Mouse (Mus musculus): ENCODE measurements around the gene Fbxl16. TPM values are rescaled to one million over a fixed set of nuclear protein-coding genes. Genes with fewer than 3 reads are reported as not detected.

Fbxl16 gene
- polyA plus RNA-seq, 1 experiment from 2014 or later: 37.2 TPM

DNA sequence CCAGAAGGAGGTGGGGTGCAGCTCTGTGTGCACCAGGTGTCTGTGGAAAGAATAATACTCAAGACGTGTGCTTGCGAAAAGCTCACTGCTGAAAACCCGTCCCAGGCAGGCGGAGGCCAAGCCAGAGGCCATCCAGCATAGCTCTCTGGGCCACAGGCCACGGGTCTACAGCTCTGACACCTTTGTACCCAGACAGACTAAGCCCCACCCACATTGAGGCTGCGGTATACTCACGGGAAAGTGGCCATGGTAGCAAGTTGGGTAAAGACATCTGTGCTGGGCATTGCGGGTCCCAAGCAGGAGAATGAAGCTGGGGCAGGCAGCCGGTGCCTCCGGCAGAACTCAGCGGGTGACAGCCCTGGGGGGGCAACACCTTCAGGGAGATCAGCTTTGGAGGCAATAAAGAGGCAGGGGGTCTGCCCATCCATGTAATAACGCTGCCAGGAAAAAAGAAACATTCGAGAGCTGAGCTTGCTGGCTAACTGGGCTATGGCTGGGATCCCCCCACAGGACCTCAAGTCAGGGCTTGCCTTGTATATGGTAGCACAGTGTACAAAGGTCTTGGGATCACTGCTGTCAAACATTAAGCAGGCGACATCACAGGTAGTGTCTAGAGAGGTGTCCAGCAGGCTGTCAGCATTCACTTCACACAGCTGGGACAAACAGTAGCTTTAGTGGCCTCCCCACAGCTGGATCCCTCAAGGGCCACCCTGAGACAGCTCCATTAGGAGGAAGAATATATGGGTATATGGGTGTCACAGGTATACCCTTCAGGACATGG is 30.8 kb downstream of the Fbxl16 start:
- Histone ChIP-seq H3K9me3 (ENCODE audit: control insufficient read depth, low read length) (no peaks in the 10 kb centered on the region), H3K4me1 (ENCODE audit: control insufficient read depth, insufficient read depth, low read length) (peaks cover 45% of the 10 kb centered on the region), H3K4me3 (replicated peaks; ENCODE audit: low read depth, low read length) (no peak overlapping the region), H3K27ac (replicated peaks; ENCODE audit: low read depth, low read length) (no peak overlapping the region), H3K27me3 (ENCODE audit: control insufficient read depth, insufficient read depth, low read length) (no peaks in the 10 kb centered on the region), H3K4me2 (ENCODE audit: low read length) (no peak overlapping the region), H3K36me3 (ENCODE audit: control insufficient read depth, insufficient read depth, low read length) (peaks cover 51% of the 10 kb centered on the region), H3K9ac (replicated peaks; ENCODE audit: low read length) (no peak overlapping the region)
- no peak for ATAC-seq (ENCODE audit: low FRiP score, low TSS enrichment)
- WGBS: 85% methylated on average over 14 of the region's 14 CpGs
- DNase-seq: no peak

- H3K36me3 ChIP-seq (ENCODE audit: control insufficient read depth, insufficient read depth, low read length): peaks cover 47% of the 10 kb centered on the region
- no peak for DNase-seq
- WGBS: 97% methylated on average over 6 of the region's 6 CpGs
These were observed 31.6 kb downstream of the Fbxl16 start for GRCm38 (mm10) chr17:25840519-25840918.

GRCm38 (mm10) chr17:25841117-25841880 is 32.4 kb downstream of the Fbxl16 start, which contains the start of gene Gm20683:
Gene Gm20683 (minus strand): TSS chr17:25841763.
- peaks cover 50% of the 10 kb centered on the region for H3K36me3 ChIP-seq (ENCODE audit: control insufficient read depth, insufficient read depth, low read length)

More at GRCm38 (mm10) chr17:25840519-25840918, 31.6 kb downstream of the Fbxl16 start:
- ATAC-seq (ENCODE audit: low FRiP score, low TSS enrichment): no peak
- H3K9ac ChIP-seq (replicated peaks; ENCODE audit: low read length): no peak overlapping the region
- no peak overlapping the region for H3K27ac ChIP-seq (replicated peaks; ENCODE audit: low read depth, low read length)
- H3K4me3 ChIP-seq (replicated peaks; ENCODE audit: low read depth, low read length): no peak overlapping the region
- H3K4me1 ChIP-seq (ENCODE audit: control insufficient read depth, insufficient read depth, low read length): peaks cover 40% of the 10 kb centered on the region
- H3K4me2 ChIP-seq (ENCODE audit: low read length): no peak overlapping the region
- H3K9me3 ChIP-seq (ENCODE audit: control insufficient read depth, low read length): no peaks in the 10 kb centered on the region
- H3K27me3 ChIP-seq (ENCODE audit: control insufficient read depth, insufficient read depth, low read length): no peaks in the 10 kb centered on the region

GRCm38 (mm10) chr17:25842509-25842908 is 33.6 kb downstream of the Fbxl16 start:
- Histone ChIP-seq H3K27me3 (ENCODE audit: control insufficient read depth, insufficient read depth, low read length) (no peaks in the 10 kb centered on the region), H3K9ac (replicated peaks; ENCODE audit: low read length) (no peak overlapping the region), H3K4me1 (ENCODE audit: control insufficient read depth, insufficient read depth, low read length) (peaks cover 20% of the 10 kb centered on the region), H3K4me2 (ENCODE audit: low read length) (no peak overlapping the region), H3K36me3 (ENCODE audit: control insufficient read depth, insufficient read depth, low read length) (peaks cover 55% of the 10 kb centered on the region), H3K9me3 (ENCODE audit: control insufficient read depth, low read length) (no peaks in the 10 kb centered on the region), H3K27ac (replicated peaks; ENCODE audit: low read depth, low read length) (no peak overlapping the region), H3K4me3 (replicated peaks; ENCODE audit: low read depth, low read length) (no peak overlapping the region)
- WGBS: 87% methylated on average over 3 of the region's 3 CpGs
- DNase-seq: no peak
- no peak for ATAC-seq (ENCODE audit: low FRiP score, low TSS enrichment)

More at GRCm38 (mm10) chr17:25841117-25841880, 32.4 kb downstream of the Fbxl16 start, which contains the start of gene Gm20683:
- no peaks in the 10 kb centered on the region for H3K9me3 ChIP-seq (ENCODE audit: control insufficient read depth, low read length)
- 95% methylated on average over 22 of the region's 22 CpGs for WGBS
- no peak for DNase-seq
- H3K9ac ChIP-seq (replicated peaks; ENCODE audit: low read length): no peak within 1 kb of the TSS
- peaks cover 32% of the 10 kb centered on the region for H3K4me1 ChIP-seq (ENCODE audit: control insufficient read depth, insufficient read depth, low read length)
- no peak within 1 kb of the TSS for H3K27ac ChIP-seq (replicated peaks; ENCODE audit: low read depth, low read length)
- no peaks in the 10 kb centered on the region for H3K27me3 ChIP-seq (ENCODE audit: control insufficient read depth, insufficient read depth, low read length)
- H3K4me3 ChIP-seq (replicated peaks; ENCODE audit: low read depth, low read length): no peak within 1 kb of the TSS
- no peak within 1 kb of the TSS for H3K4me2 ChIP-seq (ENCODE audit: low read length)
- ATAC-seq (ENCODE audit: low FRiP score, low TSS enrichment): no peak

DNA sequence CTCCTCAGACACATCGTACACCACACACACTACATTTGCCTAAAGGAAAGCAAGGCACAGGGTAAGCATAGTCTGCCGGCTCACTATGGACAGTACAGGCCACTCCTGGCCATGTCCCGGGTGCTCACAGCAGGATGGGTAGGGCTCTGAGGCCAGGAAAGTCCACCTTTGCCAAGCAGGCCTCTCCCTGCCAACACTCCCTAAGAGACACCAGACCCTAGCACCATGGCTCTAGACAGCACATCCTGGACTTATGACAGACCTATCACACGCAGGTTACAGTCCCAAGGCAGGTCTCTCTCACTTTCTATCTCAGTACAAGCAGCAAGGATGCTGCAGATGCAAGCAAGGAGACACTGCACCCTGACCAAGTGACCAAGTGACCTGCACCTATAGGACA is 34.2 kb downstream of the Fbxl16 start:
- H3K9me3 ChIP-seq (ENCODE audit: control insufficient read depth, low read length): no peaks in the 10 kb centered on the region
- H3K4me1 ChIP-seq (ENCODE audit: control insufficient read depth, insufficient read depth, low read length): peaks cover 13% of the 10 kb centered on the region
- H3K9ac ChIP-seq (replicated peaks; ENCODE audit: low read length): peak overlapping the region; percentile 71; the same call in 1 of the 2 replicates
- peak overlapping the region; percentile 78 for H3K4me3 ChIP-seq (replicated peaks; ENCODE audit: low read depth, low read length)
- no peak for DNase-seq
- 93% methylated on average over 4 of the region's 4 CpGs for WGBS
- no peak overlapping the region for H3K27ac ChIP-seq (replicated peaks; ENCODE audit: low read depth, low read length)
- no peak for ATAC-seq (ENCODE audit: low FRiP score, low TSS enrichment)
- H3K36me3 ChIP-seq (ENCODE audit: control insufficient read depth, insufficient read depth, low read length): peaks cover 57% of the 10 kb centered on the region
- H3K27me3 ChIP-seq (ENCODE audit: control insufficient read depth, insufficient read depth, low read length): no peaks in the 10 kb centered on the region
- H3K4me2 ChIP-seq (ENCODE audit: low read length): peak overlapping the region; percentile 70

DNA sequence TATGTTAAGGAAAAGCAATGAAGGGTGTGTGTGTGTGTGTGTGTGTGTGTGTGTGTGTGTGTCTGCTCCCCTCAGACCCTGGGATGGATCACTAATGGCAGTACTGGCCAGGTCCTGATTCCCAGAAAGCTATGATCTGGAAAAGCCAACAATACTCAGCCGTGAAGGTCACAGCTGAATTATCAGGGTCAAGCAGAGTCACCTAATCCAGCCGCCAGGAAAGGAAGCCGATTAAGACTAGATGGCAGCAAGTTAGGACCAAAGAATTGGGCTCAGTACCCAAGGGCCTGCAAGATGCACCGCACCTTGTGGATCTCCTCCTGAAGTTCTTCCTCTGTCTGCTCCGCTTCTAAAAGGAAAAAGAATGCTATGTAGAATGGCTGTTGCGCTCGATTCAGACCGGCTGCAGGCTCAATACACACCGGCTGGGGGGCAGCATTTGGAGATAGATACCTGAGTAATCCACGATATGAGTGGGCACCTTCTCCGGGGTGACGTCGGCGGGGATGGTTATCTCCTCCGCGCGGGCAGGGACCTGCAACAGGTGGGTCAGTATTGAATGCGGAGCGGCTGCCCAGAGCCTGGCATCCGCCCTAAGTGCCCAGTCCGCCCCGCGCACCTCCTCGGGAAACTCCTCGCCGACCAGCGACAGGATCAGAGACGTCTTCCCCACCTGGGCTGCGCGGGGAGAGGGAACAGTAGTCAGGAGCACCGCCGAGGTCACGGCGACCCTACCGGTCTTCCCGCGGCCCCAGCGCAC is 34.9 kb downstream of the Fbxl16 start:
- peak overlapping the region; percentile 70 for H3K4me2 ChIP-seq (ENCODE audit: low read length)
- peak overlapping the region; percentile 62 for H3K27ac ChIP-seq (replicated peaks; ENCODE audit: low read depth, low read length)
- peak; percentile 43 for DNase-seq
- no peak; the same call in 1 of the 2 replicates for ATAC-seq (ENCODE audit: low FRiP score, low TSS enrichment)
- H3K4me3 ChIP-seq (replicated peaks; ENCODE audit: low read depth, low read length): peak overlapping the region; percentile 78
- peaks cover 55% of the 10 kb centered on the region for H3K36me3 ChIP-seq (ENCODE audit: control insufficient read depth, insufficient read depth, low read length)
- peak overlapping the region; percentile 71 for H3K9ac ChIP-seq (replicated peaks; ENCODE audit: low read length)
- WGBS: 3% methylated on average over 35 of the region's 38 CpGs
- no peaks in the 10 kb centered on the region for H3K27me3 ChIP-seq (ENCODE audit: control insufficient read depth, insufficient read depth, low read length)
- peaks cover 12% of the 10 kb centered on the region for H3K4me1 ChIP-seq (ENCODE audit: control insufficient read depth, insufficient read depth, low read length)
- no peaks in the 10 kb centered on the region for H3K9me3 ChIP-seq (ENCODE audit: control insufficient read depth, low read length)

DNA sequence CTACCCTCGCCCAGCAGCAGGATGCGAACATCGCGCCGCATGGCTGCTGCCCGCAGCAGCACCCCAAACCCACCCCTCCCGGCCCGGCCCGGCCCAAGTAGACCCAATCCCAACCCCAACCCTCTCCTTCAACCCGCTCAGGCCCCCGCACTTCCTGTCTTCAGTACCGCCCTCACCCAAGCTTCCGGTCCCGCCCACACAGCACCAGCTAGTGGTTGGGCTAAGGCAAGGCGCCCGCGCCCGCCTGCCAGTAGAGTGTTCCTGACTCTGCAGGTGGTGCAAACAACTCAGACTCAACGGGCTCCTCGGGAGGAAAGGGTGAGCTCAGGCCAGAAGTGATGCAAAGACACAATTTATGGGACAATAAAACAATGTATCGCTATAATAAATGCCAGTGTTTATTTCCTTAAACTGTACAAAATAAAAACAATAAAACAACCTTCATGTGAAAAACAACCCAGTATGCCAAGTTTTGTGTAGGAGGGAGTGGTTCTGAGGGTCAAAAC is 35.6 kb downstream of the Fbxl16 start, which contains the start of gene Rhot2:
TSS of gene Rhot2 (minus strand) at position 456 of the 506 bp plus-strand sequence.
- Histone ChIP-seq H3K4me1 (ENCODE audit: control insufficient read depth, insufficient read depth, low read length) (peaks cover 12% of the 10 kb centered on the region), H3K9me3 (ENCODE audit: control insufficient read depth, low read length) (no peaks in the 10 kb centered on the region), H3K4me3 (replicated peaks; ENCODE audit: low read depth, low read length) (peak within 1 kb of the TSS; percentile 78), H3K4me2 (ENCODE audit: low read length) (peak within 1 kb of the TSS; percentile 70), H3K9ac (replicated peaks; ENCODE audit: low read length) (peak within 1 kb of the TSS; percentile 71), H3K27me3 (ENCODE audit: control insufficient read depth, insufficient read depth, low read length) (no peaks in the 10 kb centered on the region), H3K36me3 (ENCODE audit: control insufficient read depth, insufficient read depth, low read length) (peaks cover 53% of the 10 kb centered on the region), H3K27ac (replicated peaks; ENCODE audit: low read depth, low read length) (peak within 1 kb of the TSS; percentile 62)
- DNase-seq (peak; percentile 96), ATAC-seq (ENCODE audit: low FRiP score, low TSS enrichment) (peak; percentile 89)
- 2% methylated on average over 20 of the region's 21 CpGs for WGBS

DNA sequence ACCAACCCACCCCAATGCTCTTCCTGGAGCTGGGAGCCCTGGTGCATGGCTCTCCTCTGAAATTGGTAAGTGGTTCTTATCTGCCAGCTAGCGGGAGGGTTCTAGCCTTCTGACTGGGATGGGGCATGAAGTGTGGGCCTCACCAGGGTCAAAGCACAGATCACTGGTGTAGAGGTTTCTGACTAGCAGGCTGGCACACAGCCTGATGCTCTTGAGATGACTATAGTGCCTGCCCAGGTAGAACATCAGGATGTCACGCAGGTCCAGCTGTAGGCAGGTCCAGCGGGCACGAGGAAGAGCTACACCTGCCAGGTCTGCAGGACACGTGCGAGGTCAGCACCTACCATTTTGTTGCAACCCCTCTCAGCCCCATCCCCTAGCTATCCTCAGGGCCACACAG is 51.3 kb downstream of the Fbxl16 start:
- H3K27ac ChIP-seq (replicated peaks; ENCODE audit: low read depth, low read length): no peak overlapping the region
- no peak overlapping the region for H3K9ac ChIP-seq (replicated peaks; ENCODE audit: low read length)
- H3K27me3 ChIP-seq (ENCODE audit: control insufficient read depth, insufficient read depth, low read length): no peaks in the 10 kb centered on the region
- H3K4me3 ChIP-seq (replicated peaks; ENCODE audit: low read depth, low read length): peak overlapping the region; percentile 63; the same call in 1 of the 2 replicates
- no peaks in the 10 kb centered on the region for H3K9me3 ChIP-seq (ENCODE audit: control insufficient read depth, low read length)
- ATAC-seq (ENCODE audit: low FRiP score, low TSS enrichment): no peak
- H3K36me3 ChIP-seq (ENCODE audit: control insufficient read depth, insufficient read depth, low read length): 0 out of 2 replicates have a peak, but pooled peaks cover under 1% of the 10 kb centered on the region
- peaks cover 13% of the 10 kb centered on the region for H3K4me1 ChIP-seq (ENCODE audit: control insufficient read depth, insufficient read depth, low read length)
- peak overlapping the region; percentile 86 for H3K4me2 ChIP-seq (ENCODE audit: low read length)
- WGBS: 91% methylated on average over 6 of the region's 6 CpGs
- DNase-seq: no peak

Data from midbrain, embryonic 14.5 days (tissue).